Mouse (Mus musculus) hematopoietic stem cell, adult 5-6 weeks (primary cell): ENCODE measurements at regions not wholly inside any gene's neighbourhood (a gene's known extent, or its start where the extent isn't known, plus 50 kb on each side); places are given as distances from the start of the nearest gene placed in this dataset.

ENCODE experiments used
- ATAC-seq, 2 experiments: fragments of 125-278 bp in 1 of 2; replicated peaks in 1 of 2; 2 replicates each; pipeline ENCODE4 v1.8.0; 2016 to 2017; ENCODE audit warnings: inconsistent platforms in 2 of 2, mild to moderate bottlenecking in 2 of 2, moderate number of reproducible peaks in 2 of 2, low read depth in 1 of 2, moderate TSS enrichment in 1 of 2; ENCODE audit not compliant: low FRiP score in 2 of 2, poor library complexity in 2 of 2, severe bottlenecking in 2 of 2, insufficient read depth in 1 of 2, low TSS enrichment in 1 of 2

GRCm38 (mm10) chr8:11967670-11968069 is 127.4 kb downstream of the Tex29 start:
- ATAC-seq: no peak

DNA sequence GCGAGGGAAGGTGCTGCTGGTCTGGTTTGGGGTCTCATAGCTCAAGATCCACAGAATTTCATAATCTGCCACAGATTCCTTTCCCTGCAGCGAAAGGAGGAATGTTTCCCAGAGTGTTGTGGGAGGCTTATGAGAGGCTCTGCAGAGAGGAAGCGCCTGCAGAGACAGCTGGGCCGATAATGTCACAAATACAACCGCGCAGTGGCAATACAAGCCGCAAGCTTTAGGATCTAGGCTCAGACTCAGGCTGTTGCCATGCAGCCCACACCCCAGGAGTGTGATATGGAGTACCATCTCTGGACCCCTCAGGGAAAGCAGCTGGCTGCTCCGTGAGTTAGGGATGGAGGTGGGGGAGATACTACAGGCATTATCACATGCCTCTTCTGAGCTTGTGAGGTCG is 130.2 kb downstream of the Tex29 start:
- ATAC-seq: no peak

- 0 out of 4 replicates have a peak, but pooled peaks of 1 of the 2 experiments have one; percentile 25 for ATAC-seq
Measured at GRCm38 (mm10) chr8:11973436-11973835, 133.2 kb downstream of the Tex29 start.

DNA sequence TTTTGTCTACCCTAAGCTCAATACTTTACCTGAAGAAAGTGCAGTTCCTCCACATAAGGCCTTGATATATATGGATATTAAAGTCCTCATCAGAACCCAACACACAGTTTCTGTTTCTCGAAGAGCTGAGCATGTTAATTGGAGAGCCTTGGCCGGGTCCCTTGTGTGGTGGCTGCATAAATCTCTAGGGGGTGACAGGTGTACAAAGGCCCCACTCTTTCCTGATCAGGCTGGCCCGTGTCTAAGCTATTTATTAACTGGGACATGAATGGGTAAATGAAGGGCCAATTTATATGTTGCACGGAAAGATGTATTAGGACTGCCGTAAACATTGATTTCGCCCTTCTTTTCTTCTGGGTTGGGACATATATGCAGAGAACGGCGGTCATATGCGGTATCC is 136.8 kb downstream of the Tex29 start:
- no peak for ATAC-seq

GRCm38 (mm10) chr8:11979056-11979455 is 138.8 kb downstream of the Tex29 start:
- ATAC-seq: no peak

DNA sequence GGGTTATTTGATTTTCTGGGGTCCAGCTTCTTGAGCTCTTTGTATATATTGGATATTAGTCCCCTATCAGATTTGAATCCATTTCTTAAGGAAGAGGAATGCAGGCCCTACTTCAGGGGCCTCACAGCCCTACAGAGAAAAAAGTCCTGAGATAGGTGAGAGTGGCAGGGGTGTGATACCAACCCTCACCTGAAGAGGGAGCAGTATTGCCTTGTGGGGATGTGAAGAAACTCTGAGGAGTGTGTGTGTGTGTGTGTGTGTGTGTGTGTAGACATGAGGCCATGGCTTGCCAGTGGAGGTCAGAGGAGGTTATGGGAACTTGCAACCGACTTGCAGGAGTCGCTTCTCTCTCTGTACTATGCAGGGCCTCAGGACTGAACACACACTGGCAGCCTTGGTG is 141.2 kb downstream of the Tex29 start:
- ATAC-seq: peak in 1 of 2 experiments; percentile 69; a peak in 1 of 4 replicates

- no peak for ATAC-seq
Measured at GRCm38 (mm10) chr8:11990024-11990423, 149.8 kb downstream of the Tex29 start.

DNA sequence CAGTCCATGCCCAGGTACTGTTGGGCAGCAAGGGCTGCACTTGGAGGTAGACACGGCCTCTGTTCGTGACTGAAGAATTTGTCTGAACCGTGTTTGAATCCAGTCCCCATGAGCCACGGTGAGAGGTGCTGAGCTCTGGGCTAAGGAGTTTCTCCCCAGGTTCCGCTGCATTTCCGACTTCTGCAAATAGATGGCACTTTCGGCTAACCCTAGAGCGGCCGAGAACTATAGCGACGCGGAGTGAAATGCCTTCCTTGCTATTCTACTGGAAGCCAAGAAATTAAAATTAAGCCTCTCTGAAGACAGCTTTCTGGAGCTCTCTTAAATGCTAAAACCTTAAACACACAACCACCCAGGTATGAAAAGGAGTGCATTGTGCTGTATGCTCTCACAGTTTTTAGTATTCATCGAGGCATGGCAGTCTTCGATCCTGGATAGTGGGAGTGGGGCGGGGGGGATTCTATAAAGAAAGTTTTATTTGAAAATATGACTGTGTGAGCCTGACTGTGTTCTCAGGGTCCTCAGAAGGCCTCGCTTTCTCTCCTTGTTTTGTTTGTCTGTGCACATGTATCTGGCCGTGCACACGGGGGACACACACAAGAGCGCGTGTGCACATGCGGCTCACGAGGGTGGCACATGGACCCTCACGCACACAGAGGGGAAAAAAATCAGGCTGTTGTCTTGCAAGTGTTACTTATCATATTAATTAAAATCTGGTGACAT is 159.6 kb downstream of the Tex29 start:
- peak; percentile 63 to 82; a peak in 3 of 4 replicates for ATAC-seq

DNA sequence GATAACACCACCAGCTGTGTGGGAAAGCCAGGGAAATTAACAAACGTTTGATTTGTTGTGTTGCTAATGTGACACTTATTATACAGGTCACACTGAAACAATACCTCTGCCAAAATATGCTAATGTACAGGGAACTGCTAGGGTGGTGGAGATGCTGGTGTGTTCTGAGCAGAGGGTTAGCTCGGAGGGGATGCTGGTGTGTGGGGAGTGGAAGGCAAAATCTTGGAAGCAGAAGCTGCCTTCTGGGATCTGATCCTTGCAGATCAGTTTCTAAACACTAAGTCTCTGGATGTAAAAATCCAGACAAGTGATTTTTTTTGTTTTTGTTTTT is 160.2 kb downstream of the Tex29 start:
- no peak for ATAC-seq

- ATAC-seq: no peak
Measured at GRCm38 (mm10) chr8:12004241-12004640, 164.0 kb downstream of the Tex29 start.

GRCm38 (mm10) chr8:12012769-12013168 is 172.5 kb downstream of the Tex29 start:
- no peak for ATAC-seq

- ATAC-seq: 0 out of 4 replicates have a peak, but pooled peaks of 1 of the 2 experiments have one; percentile 7
Measured at GRCm38 (mm10) chr8:12017750-12018149, 177.5 kb downstream of the Tex29 start.

DNA sequence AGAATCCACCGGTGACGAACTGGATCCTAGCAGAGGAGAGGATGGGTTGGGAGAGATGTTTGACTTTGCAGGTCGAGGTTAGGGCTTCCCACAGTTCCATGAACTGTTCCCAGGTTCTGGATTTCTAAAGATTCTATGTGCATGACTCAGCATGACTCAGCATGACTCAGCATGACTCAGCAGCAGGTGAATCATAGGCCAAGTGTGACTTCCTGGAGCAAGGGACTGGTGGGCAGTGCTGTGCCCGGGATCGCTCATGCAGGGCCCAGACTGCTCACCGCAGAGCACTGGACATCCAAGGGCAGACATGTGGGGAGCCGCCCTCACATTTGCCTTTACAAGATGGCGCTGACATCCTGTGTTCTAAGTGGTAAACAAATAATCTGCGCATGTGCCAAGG is 179.0 kb downstream of the Tex29 start:
- no peak for ATAC-seq

- ATAC-seq: no peak
Measured at GRCm38 (mm10) chr8:12023669-12024390, 183.6 kb downstream of the Tex29 start.

- no peak for ATAC-seq
Measured at GRCm38 (mm10) chr8:12030363-12031116, 190.3 kb downstream of the Tex29 start.

DNA sequence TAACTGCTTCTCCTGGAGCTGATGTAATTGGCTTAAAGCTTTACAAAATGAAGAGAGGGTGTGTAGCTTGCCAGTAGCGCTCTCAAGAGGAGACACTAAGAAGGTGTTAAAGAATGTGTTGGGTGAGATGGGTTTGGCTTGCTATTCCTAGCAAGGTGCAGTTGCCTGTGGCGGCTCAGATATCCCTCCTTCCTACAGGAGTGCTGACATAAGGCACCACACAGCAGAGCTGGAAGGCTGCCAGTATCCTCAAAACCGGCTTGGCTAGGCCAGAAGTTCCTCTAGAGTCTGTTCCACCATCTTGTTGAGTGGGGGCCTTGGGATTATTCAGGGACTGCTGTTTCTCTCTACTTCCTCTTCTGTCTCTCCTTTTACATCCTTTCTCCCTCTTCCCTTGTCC is 191.5 kb downstream of the Tex29 start:
- ATAC-seq: no peak

DNA sequence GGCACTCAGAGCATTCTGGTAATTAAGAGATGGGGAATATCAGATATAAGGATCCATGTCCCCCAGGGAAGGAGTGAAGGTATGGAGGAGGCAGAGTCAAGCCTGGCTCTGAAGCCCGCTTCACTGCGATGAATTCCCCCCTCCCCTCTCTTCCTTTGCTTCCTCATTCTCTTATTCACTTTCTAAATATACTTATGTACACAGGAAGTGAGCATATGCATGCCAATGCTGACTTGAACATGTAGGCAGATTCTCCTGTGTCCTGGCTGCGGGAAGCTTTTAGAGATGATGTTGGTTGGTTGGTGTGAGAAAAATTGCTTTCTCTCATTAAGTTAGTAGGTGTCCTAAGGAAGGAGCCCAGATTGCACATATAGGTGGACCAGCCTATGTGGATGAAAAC is 192.1 kb downstream of the Tex29 start:
- ATAC-seq: 0 out of 4 replicates have a peak, but pooled peaks of 1 of the 2 experiments have one; percentile 46

DNA sequence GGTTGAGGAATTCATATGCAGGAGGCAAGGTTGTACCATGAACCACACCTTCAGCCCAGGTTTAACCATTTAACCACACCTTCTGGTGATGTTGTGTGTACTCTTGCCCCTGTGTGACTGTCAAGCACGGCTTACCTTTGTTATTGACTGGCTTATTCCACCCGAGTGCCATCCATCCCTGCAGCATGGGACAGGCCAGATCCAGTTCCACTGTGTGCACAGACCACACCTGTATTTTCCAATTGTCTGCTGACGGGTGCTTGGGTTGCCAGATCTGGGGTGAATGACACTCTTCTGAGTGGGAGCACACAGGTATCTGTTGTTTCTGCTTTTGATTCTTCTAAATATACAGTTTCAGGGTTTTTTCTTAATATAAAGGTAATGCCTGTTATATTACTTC is 196.1 kb downstream of the Tex29 start:
- no peak for ATAC-seq
